Mouse (Mus musculus) lung, postnatal 0 days (tissue): ENCODE data around the gene Klrc3. TPM values are rescaled to one million over a fixed set of nuclear protein-coding genes. Genes with fewer than 3 reads are reported as not detected.

ENCODE experiments used
- ATAC-seq: fragments of 200-750 bp; cut with Nextera tagmentation; 2 replicates; pipeline ENCODE4 v1.8.0; 2017; ENCODE audit warnings: moderate library complexity
- DNase-seq: peaks from one replicate; pipeline ENCODE4 v3.0.0-alpha.2; 2016; ENCODE audit warnings: low spot score
- H3K27ac ChIP-seq: fragments of 300-500 bp; sonication (generic); 2 replicates; pipeline ENCODE4 v1.5.1; 2014; ENCODE audit warnings: antibody characterized with exemption, mild to moderate bottlenecking, low read length, mixed read lengths
- H3K27me3 ChIP-seq: fragments of 300-500 bp; sonication (generic); replicated peaks from 2 replicates; pipeline ENCODE4 v1.6.1; 2014; ENCODE audit warnings: low read length, mixed read lengths; ENCODE audit not compliant: insufficient read depth
- H3K36me3 ChIP-seq: fragments of 300-500 bp; sonication (generic); 2 replicates; pipeline ENCODE4 v1.6.1; 2014; ENCODE audit warnings: low read length, mixed read lengths; ENCODE audit not compliant: insufficient read depth
- H3K4me1 ChIP-seq: fragments of 300-500 bp; sonication (generic); 2 replicates; pipeline ENCODE4 v1.6.1; 2014; ENCODE audit warnings: antibody characterized with exemption, low read depth, low read length, mixed read lengths; ENCODE audit not compliant: insufficient read depth
- H3K4me2 ChIP-seq: fragments of 300-500 bp; sonication (generic); replicated peaks from 2 replicates; pipeline ENCODE4 v1.6.1; 2014; ENCODE audit warnings: low read depth, mild to moderate bottlenecking, low read length, moderate library complexity, mixed read lengths
- H3K4me3 ChIP-seq: fragments of 300-500 bp; sonication (generic); 2 replicates; pipeline ENCODE4 v1.5.1; 2014; ENCODE audit warnings: low read depth, low read length
- H3K9ac ChIP-seq: fragments of 300-500 bp; sonication (generic); replicated peaks from 2 replicates; pipeline ENCODE4 v1.6.1; 2014; ENCODE audit warnings: low read depth, mild to moderate bottlenecking
- H3K9me3 ChIP-seq: fragments of 300-500 bp; sonication (generic); 2 replicates; pipeline ENCODE4 v1.6.1; 2016; ENCODE audit warnings: low read length, mixed read lengths
- CTCF ChIP-seq: IDR thresholded peaks from 2 replicates; pipeline ENCODE4 v1.5.1; 2016; ENCODE audit warnings: antibody characterized with exemption, mild to moderate bottlenecking
- EP300 ChIP-seq: IDR thresholded peaks from 2 replicates; pipeline ENCODE4 v1.6.1; 2016; ENCODE audit warnings: antibody characterized with exemption, mild to moderate bottlenecking, control low read depth
- WGBS: fragments of 180-500 bp; shearing (Covaris S2); extraction: QIAGEN DNeasy Blood & Tissue Kit; methylation state at CpG from one replicate; pipeline ENCODE4 v1.1.7; 2014; 5-methylcytosine and 5-hydroxymethylcytosine counted together
- microRNA-seq: library from miRNA; unstranded; fragments of <30 nt; microRNA quantifications from one replicate; pipeline ENCODE4, GENCODE M21; 2016
- polyA plus RNA-seq: library from polyadenylated mRNA; unstranded; fragments of >200 nt; fragmentation: Nextera tagmentation; extraction: Ambion mirVana; gene quantifications from 2 replicates; pipeline ENCODE4 v1.2.1, GENCODE M21; 2015

Gene Klrc3
- polyA plus RNA-seq, 1 experiment from 2014 or later: not detected

- ATAC-seq: no peak
- no peak within 1 kb of the TSS for H3K4me3 ChIP-seq
- TF ChIP-seq EP300 (no peak), CTCF (no peak)
- no peaks in the 10 kb centered on the region for H3K9me3 ChIP-seq
- H3K36me3 ChIP-seq: no peaks in the 10 kb centered on the region
- no peaks in the 10 kb centered on the region for H3K27me3 ChIP-seq
- H3K9ac ChIP-seq: no peak within 1 kb of the TSS
- no peak within 1 kb of the TSS for H3K27ac ChIP-seq
- no peaks in the 10 kb centered on the region for H3K4me1 ChIP-seq
- H3K4me2 ChIP-seq: no peak within 1 kb of the TSS
- 75% methylated on average over 4 of the region's 4 CpGs for WGBS
- DNase-seq: no peak
Observed at GRCm38 (mm10) chr6:129623735-129624134, 19.4 kb downstream of the Klrc3 start, which contains the start of gene Klrk1. Gene Klrk1, minus strand, starts transcription at chr6:129623864.

GRCm38 (mm10) chr6:129608372-129608771, 34.8 kb downstream of the Klrc3 start:
- DNase-seq (no peak), ATAC-seq (no peak)
- Histone ChIP-seq H3K9me3 (no peaks in the 10 kb centered on the region), H3K27me3 (no peaks in the 10 kb centered on the region), H3K27ac (no peak overlapping the region), H3K4me1 (no peaks in the 10 kb centered on the region), H3K36me3 (no peaks in the 10 kb centered on the region), H3K4me2 (no peak overlapping the region), H3K9ac (no peak overlapping the region), H3K4me3 (no peak overlapping the region)
- TF ChIP-seq CTCF (no peak), EP300 (no peak)

- Histone ChIP-seq H3K9me3 (no peaks in the 10 kb centered on the region), H3K4me1 (no peaks in the 10 kb centered on the region), H3K9ac (no peak within 1 kb of the TSS), H3K27me3 (no peaks in the 10 kb centered on the region), H3K27ac (no peak within 1 kb of the TSS), H3K4me2 (no peak within 1 kb of the TSS), H3K4me3 (no peak within 1 kb of the TSS), H3K36me3 (no peaks in the 10 kb centered on the region)
- DNase-seq (no peak), ATAC-seq (no peak)
- WGBS: 72% methylated on average over 3 of the region's 3 CpGs
- TF ChIP-seq CTCF: no peak
- no peak for TF ChIP-seq EP300
Observed at GRCm38 (mm10) chr6:129591508-129591907, 51.6 kb downstream of the Klrc3 start, which contains the start of gene Klrd1. Gene Klrd1, plus strand, starts transcription at chr6:129591782.

Small RNAs within 50 kb of the gene (microRNA-seq; reads per million reads assigned to microRNA genes)
- not detected for gene Mir680-1

Other genes with a start within 250 kb of the Klrc3 start
- gene Clec1b, start 246.0 kb downstream of the Klrc3 start, polyA plus RNA-seq: 7.8 and 8.3 TPM in 2 replicates
- gene Clec9a, start 234.5 kb downstream of the Klrc3 start, polyA plus RNA-seq: 2.7 and 3.6 TPM in 2 replicates
- 111 and 132 TPM in 2 replicates for gene Clec1a, start 191.3 kb downstream of the Klrc3 start, polyA plus RNA-seq
- 2.7 and 4.3 TPM in 2 replicates for gene Olr1, start 136.2 kb downstream of the Klrc3 start, polyA plus RNA-seq
- gene Tmem52b, start 130.8 kb downstream of the Klrc3 start, polyA plus RNA-seq: not detected in 2 replicates
- gene Gabarapl1, start 110.2 kb downstream of the Klrc3 start, polyA plus RNA-seq: 78.8 and 82.3 TPM in 2 replicates
- 0.08 and 0.29 TPM in 2 replicates for gene Klre1, start 65.4 kb downstream of the Klrc3 start, polyA plus RNA-seq
- 0.93 and 1.4 TPM in 2 replicates for gene Klrd1, start 51.6 kb downstream of the Klrc3 start, polyA plus RNA-seq
- 0.57 and 0.71 TPM in 2 replicates for gene Klrk1, start 19.5 kb downstream of the Klrc3 start, polyA plus RNA-seq
- gene Klrc2, start 17.4 kb upstream of the Klrc3 start, polyA plus RNA-seq: 0.13 TPM in 1 of 2 replicates, not detected in the other
- gene Klrc1, start 35.6 kb upstream of the Klrc3 start, polyA plus RNA-seq: 0.30 and 0.61 TPM in 2 replicates
- gene Klri1, start 73.8 kb upstream of the Klrc3 start, polyA plus RNA-seq: not detected in 2 replicates
- 0.04 TPM in 1 of 2 replicates, not detected in the other for gene Klri2, start 97.1 kb upstream of the Klrc3 start, polyA plus RNA-seq
- gene Gm156, start 140.9 kb upstream of the Klrc3 start, polyA plus RNA-seq: not detected in 2 replicates
- not detected in 2 replicates for gene Gm17631, start 219.3 kb upstream of the Klrc3 start, polyA plus RNA-seq
- gene Klra17, start 233.3 kb upstream of the Klrc3 start, polyA plus RNA-seq: 0.10 TPM in 1 of 2 replicates, not detected in the other